Mouse (Mus musculus) stomach, postnatal 0 days (tissue): ENCODE results near the gene Trpm3.

Experiments used
- CTCF ChIP-seq: IDR thresholded peaks from 2 replicates; pipeline ENCODE4 v1.5.1; 2016; ENCODE audit warnings: antibody characterized with exemption, low read depth, mild to moderate bottlenecking, moderate library complexity
- EP300 ChIP-seq: optimal IDR thresholded peaks from 2 replicates; pipeline ENCODE3; 2016; ENCODE audit warnings: antibody characterized with exemption

DNA sequence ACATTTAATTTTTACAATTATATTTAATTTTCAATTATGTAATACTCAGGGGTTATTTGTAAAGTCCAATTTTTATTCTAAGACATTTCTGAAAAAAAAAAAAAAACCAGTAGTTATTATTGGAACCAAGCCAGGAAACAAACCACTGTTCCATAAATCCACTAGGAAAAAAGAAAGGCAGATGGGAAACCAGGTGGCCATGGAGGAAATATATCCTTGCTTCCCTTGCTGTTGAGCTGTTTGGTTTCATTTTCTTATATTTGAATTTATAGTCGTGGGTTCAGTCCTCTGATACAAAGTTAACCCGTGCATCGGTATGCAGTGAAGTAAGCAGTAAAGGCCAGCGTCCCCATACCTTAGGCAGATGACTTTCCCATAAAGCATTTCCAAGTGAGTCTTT lies 720.8 kb downstream of the Trpm3 start:
- TF ChIP-seq CTCF = no peak
- no peak for TF ChIP-seq EP300
